Mouse (Mus musculus) olfactory bulb, adult 2 months (tissue): Measurements from ENCODE around the gene Parp14. TPM values are rescaled to one million over a fixed set of nuclear protein-coding genes. Genes with fewer than 3 reads are reported as not detected.

Experiments
- H3K27ac ChIP-seq: fragments of 200-500 bp; 2 replicates; pipeline ENCODE4 v1.5.1; 2012; ENCODE audit warnings: low read depth, low read length; ENCODE audit not compliant: insufficient read depth
- H3K4me1 ChIP-seq: fragments of 200-500 bp; 2 replicates; pipeline ENCODE4 v1.6.1; 2012; ENCODE audit warnings: low read length; ENCODE audit not compliant: control insufficient read depth, insufficient read depth
- H3K4me3 ChIP-seq: fragments of 200-500 bp; 2 replicates; pipeline ENCODE4 v1.5.1; 2012; ENCODE audit warnings: mild to moderate bottlenecking, low read depth, low read length, moderate library complexity; ENCODE audit not compliant: insufficient read depth
- CTCF ChIP-seq: fragments of 200-500 bp; IDR thresholded peaks from 2 replicates; pipeline ENCODE4 v1.5.1; 2012; ENCODE audit warnings: low read depth, mild to moderate bottlenecking, low read length, moderate library complexity; ENCODE audit not compliant: insufficient read depth
- WGBS: fragments of 180-500 bp; shearing (Covaris S2); methylation state at CpG from one replicate; pipeline ENCODE4 v1.1.7; 2018; 5-methylcytosine and 5-hydroxymethylcytosine counted together
- polyA plus RNA-seq: library from polyadenylated mRNA; stranded (reverse); fragments of >200 nt; gene quantifications from 2 replicates; pipeline ENCODE4 v1.2.4, GENCODE M21; 2012; ENCODE audit warnings: low replicate concordance; ENCODE audit not compliant: missing spikeins, insufficient read depth, insufficient read length

Parp14 gene
- polyA plus RNA-seq, 1 experiment: not detected

GRCm38 (mm10) chr16:35783207-35783573, 88.2 kb downstream of the Parp14 start:
- TF ChIP-seq CTCF: no peak
- Histone ChIP-seq H3K27ac (no peak overlapping the region), H3K4me3 (no peak overlapping the region), H3K4me1 (no peaks in the 10 kb centered on the region; the same call in 1 of the 2 replicates)
- 86% methylated on average over 3 of the region's 3 CpGs for WGBS

Other genes starting within 250 kb of the Parp14 start
- not detected in 2 replicates for gene Dirc2, start 102.2 kb downstream of the Parp14 start, polyA plus RNA-seq
- gene Hspbap1, start 101.2 kb downstream of the Parp14 start, polyA plus RNA-seq: not detected in 2 replicates
- gene Parp9, start 66.9 kb upstream of the Parp14 start, polyA plus RNA-seq: not detected in 2 replicates
- gene Dtx3l, start 67.6 kb upstream of the Parp14 start, polyA plus RNA-seq: not detected in 2 replicates
- 130 TPM in 1 of 2 replicates, not detected in the other for gene Kpna1, start 107.2 kb upstream of the Parp14 start, polyA plus RNA-seq
- gene Wdr5b, start 169.6 kb upstream of the Parp14 start, polyA plus RNA-seq: not detected in 2 replicates
- not detected in 2 replicates for gene Fam162a, start 200.1 kb upstream of the Parp14 start, polyA plus RNA-seq
- gene Ccdc58, start 200.1 kb upstream of the Parp14 start, polyA plus RNA-seq: not detected in 2 replicates